Mouse (Mus musculus) heart, postnatal 0 days (tissue): Measurements from ENCODE around the gene Dnal4. TPM values are rescaled to one million over a fixed set of nuclear protein-coding genes. Genes with fewer than 3 reads are reported as not detected.

Source experiments
- ATAC-seq: fragments of 200-750 bp; cut with Nextera tagmentation; 2 replicates; pipeline ENCODE4 v1.8.0; 2017; ENCODE audit warnings: low read depth, moderate number of reproducible peaks, moderate library complexity; ENCODE audit not compliant: insufficient read depth
- DNase-seq: peaks from one replicate; pipeline ENCODE4 v3.0.0-alpha.2; 2016; ENCODE audit warnings: low spot score
- H3K27ac ChIP-seq: fragments of 300-500 bp; sonication (generic); 2 replicates; pipeline ENCODE4 v1.5.1; 2014; ENCODE audit warnings: low read depth, mild to moderate bottlenecking
- H3K27me3 ChIP-seq: fragments of 300-500 bp; sonication (generic); 2 replicates; pipeline ENCODE4 v1.6.1; 2014; ENCODE audit warnings: low read length, mixed read lengths; ENCODE audit not compliant: control insufficient read depth, insufficient read depth
- H3K36me3 ChIP-seq: fragments of 300-500 bp; sonication (generic); replicated peaks from 2 replicates; pipeline ENCODE4 v1.6.1; 2014; ENCODE audit warnings: low read length, mixed read lengths; ENCODE audit not compliant: control insufficient read depth, insufficient read depth
- H3K4me1 ChIP-seq: fragments of 300-500 bp; sonication (generic); 2 replicates; pipeline ENCODE4 v1.6.1; 2014; ENCODE audit warnings: antibody characterized with exemption; ENCODE audit not compliant: control insufficient read depth, insufficient read depth
- H3K4me2 ChIP-seq: fragments of 300-500 bp; sonication (generic); 2 replicates; pipeline ENCODE4 v1.6.1; 2014; ENCODE audit warnings: low read depth, mild to moderate bottlenecking, low read length, moderate library complexity
- H3K4me3 ChIP-seq: fragments of 300-500 bp; sonication (generic); 2 replicates; pipeline ENCODE4 v1.5.1; 2014; ENCODE audit warnings: low read depth, low read length
- H3K9ac ChIP-seq: fragments of 300-500 bp; sonication (generic); replicated peaks from 2 replicates; pipeline ENCODE4 v1.6.1; 2014; ENCODE audit warnings: low read depth, low read length, mixed read lengths
- H3K9me3 ChIP-seq: fragments of 300-500 bp; sonication (generic); replicated peaks from 2 replicates; pipeline ENCODE4 v1.6.1; 2016; ENCODE audit warnings: low read length; ENCODE audit not compliant: control insufficient read depth
- CTCF ChIP-seq: IDR thresholded peaks from 2 replicates; pipeline ENCODE4 v1.5.1; 2016; ENCODE audit warnings: antibody characterized with exemption, control low read depth, low read depth
- EP300 ChIP-seq: IDR thresholded peaks from 2 replicates; pipeline ENCODE4 v1.6.1; 2016; ENCODE audit warnings: antibody characterized with exemption, low read depth
- WGBS: fragments of 180-500 bp; shearing (Covaris S2); extraction: QIAGEN DNeasy Blood & Tissue Kit; methylation state at CpG from one replicate; pipeline ENCODE4 v1.1.7; 2014; 5-methylcytosine and 5-hydroxymethylcytosine counted together
- polyA plus RNA-seq: library from polyadenylated mRNA; unstranded; fragments of >200 nt; fragmentation: Nextera tagmentation; extraction: Ambion mirVana; gene quantifications from 2 replicates; pipeline ENCODE4 v1.2.1, GENCODE M21; 2015
- total RNA-seq: library from RNA; depleted of rRNA; stranded (reverse); fragments of >200 nt; gene quantifications from 2 replicates; pipeline ENCODE4 v1.2.3, GENCODE M21; 2014; ENCODE audit warnings: low replicate concordance

Dnal4 gene
- total and polyA plus RNA-seq, 2 experiments from 2014 or later, result 35.5 TPM

DNA sequence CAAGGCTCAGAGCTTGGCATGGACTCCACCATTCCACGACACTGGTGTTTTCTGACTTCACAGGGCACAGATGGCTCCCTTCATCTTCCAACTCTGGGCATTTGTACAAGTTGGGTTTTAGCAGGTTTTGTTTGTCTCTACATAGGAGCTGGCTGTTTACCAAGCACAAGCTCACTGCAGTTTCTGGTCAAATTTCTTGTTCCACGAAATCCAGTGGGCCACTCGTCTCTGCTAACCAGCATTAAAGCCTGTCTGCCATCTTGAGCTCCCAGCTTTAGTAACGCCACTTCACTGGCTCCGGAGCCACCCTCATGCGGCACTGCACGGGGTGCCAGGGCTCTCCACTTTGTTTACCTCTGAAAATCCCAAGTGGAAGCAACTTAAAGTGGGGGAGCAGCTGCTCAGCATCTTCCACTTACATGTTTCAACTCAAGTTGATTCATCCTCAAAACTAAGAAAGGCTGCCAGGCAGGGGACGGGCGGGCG, 11.0 kb downstream of the Dnal4 start:
- peaks cover 66% of the 10 kb centered on the region for H3K4me1 ChIP-seq
- no peaks in the 10 kb centered on the region for H3K27me3 ChIP-seq
- no peak overlapping the region for H3K4me2 ChIP-seq
- H3K4me3 ChIP-seq, result no peak overlapping the region
- DNase-seq (no peak), ATAC-seq (no peak)
- WGBS, result 89% methylated on average over 10 of the region's 10 CpGs
- no peak overlapping the region for H3K27ac ChIP-seq
- H3K36me3 ChIP-seq, result peaks cover 29% of the 10 kb centered on the region
- H3K9me3 ChIP-seq, result no peaks in the 10 kb centered on the region
- no peak overlapping the region for H3K9ac ChIP-seq
- TF ChIP-seq EP300, result no peak
- TF ChIP-seq CTCF, result no peak

DNA sequence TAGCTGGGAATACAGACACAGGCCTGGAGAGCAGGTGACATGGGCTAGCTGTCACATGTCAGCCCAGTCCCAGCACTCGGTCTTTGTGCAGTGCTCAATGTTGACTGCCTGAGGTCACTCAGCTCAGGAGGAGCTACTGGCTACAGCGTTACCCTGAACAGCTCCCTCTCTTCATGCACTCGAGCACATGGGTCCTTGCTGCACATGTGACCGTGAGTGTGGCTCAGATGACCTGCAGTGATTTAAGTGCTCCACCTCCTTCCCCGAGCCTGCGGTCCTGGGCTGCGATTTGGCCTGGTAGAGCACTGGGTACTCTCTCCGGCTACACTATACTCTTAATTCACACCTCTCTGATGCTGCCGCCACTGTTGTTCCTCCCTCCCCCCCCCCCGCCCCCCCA, 11.5 kb downstream of the Dnal4 start:
- no peak for DNase-seq
- Histone ChIP-seq H3K4me1 (peaks cover 63% of the 10 kb centered on the region), H3K4me3 (no peak overlapping the region), H3K9ac (no peak overlapping the region), H3K27ac (no peak overlapping the region), H3K9me3 (no peaks in the 10 kb centered on the region), H3K36me3 (peaks cover 33% of the 10 kb centered on the region), H3K4me2 (no peak overlapping the region), H3K27me3 (no peaks in the 10 kb centered on the region)
- ATAC-seq, result no peak
- 49% methylated on average over 9 of the region's 10 CpGs for WGBS
- TF ChIP-seq EP300, result no peak
- TF ChIP-seq CTCF, result no peak

DNA sequence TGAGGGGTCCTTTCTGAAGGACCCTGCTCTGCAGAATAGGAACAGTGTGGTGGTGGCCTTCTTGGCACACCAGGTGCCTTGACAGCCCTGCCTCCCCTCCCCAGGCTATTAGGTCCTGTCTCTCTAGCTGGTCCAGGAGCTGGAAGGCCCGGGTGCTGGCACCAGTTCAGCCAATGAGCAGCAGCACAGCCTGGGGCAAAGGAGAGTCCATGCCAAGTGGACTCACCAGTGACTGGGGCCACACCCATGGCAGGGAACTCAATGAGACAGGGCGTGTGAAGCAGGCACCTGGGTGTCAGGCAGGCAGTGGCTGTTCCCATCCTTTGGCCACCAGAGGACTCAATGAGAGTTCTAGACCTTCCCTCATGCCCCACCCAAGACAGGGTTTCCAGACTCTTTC, 12.3 kb downstream of the Dnal4 start:
- peaks cover 33% of the 10 kb centered on the region for H3K36me3 ChIP-seq
- TF ChIP-seq CTCF, result no peak
- no peak for TF ChIP-seq EP300
- H3K4me3 ChIP-seq, result no peak overlapping the region
- no peak for DNase-seq
- WGBS, result 68% methylated on average over 2 of the region's 2 CpGs
- ATAC-seq, result no peak
- H3K27me3 ChIP-seq, result no peaks in the 10 kb centered on the region
- H3K9me3 ChIP-seq, result no peaks in the 10 kb centered on the region
- no peak overlapping the region for H3K4me2 ChIP-seq
- H3K9ac ChIP-seq, result no peak overlapping the region
- peaks cover 55% of the 10 kb centered on the region for H3K4me1 ChIP-seq
- H3K27ac ChIP-seq, result no peak overlapping the region

DNA sequence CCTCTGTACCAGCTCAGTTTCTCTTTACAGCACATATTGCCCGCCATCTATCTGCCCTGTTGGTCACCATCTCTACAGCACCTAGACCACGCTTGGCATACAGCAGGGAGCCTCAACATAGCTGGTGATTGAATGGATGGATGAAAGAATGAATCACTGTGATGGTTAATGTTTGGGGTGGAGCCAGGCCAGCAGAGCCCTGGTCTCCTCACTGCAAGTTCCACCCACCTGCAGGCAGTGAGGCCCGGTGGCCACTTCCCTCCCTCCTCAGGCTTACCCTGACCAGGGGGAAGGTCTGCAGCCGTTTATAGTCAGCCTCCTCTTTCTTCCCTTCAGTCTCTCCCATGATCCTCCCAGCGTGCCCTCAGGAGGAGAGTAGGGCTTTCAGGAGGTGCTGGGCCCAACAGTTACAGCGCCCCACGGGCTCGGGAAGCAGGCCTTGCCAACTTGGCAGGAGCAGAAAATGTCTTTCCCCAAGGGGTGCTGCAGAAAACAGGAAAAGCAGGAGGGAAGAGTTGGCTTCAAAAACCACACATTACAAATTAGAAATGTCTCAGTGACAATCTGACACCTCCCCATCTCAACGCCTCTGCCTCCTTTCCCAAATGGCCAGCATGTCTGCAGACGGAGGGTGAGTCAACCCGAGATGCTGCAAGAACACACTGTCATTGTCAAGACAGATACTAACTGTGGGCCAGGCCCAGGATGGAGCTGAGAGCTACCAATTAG, 12.9 kb downstream of the Dnal4 start:
- TF ChIP-seq EP300 (no peak), CTCF (no peak)
- ATAC-seq (no peak), DNase-seq (no peak)
- peaks cover 48% of the 10 kb centered on the region for H3K4me1 ChIP-seq
- H3K4me2 ChIP-seq, result no peak overlapping the region
- no peak overlapping the region for H3K27ac ChIP-seq
- H3K9me3 ChIP-seq, result no peaks in the 10 kb centered on the region
- H3K27me3 ChIP-seq, result no peaks in the 10 kb centered on the region
- no peak overlapping the region for H3K4me3 ChIP-seq
- 72% methylated on average over 11 of the region's 11 CpGs for WGBS
- no peak overlapping the region for H3K9ac ChIP-seq
- peaks cover 33% of the 10 kb centered on the region for H3K36me3 ChIP-seq

DNA sequence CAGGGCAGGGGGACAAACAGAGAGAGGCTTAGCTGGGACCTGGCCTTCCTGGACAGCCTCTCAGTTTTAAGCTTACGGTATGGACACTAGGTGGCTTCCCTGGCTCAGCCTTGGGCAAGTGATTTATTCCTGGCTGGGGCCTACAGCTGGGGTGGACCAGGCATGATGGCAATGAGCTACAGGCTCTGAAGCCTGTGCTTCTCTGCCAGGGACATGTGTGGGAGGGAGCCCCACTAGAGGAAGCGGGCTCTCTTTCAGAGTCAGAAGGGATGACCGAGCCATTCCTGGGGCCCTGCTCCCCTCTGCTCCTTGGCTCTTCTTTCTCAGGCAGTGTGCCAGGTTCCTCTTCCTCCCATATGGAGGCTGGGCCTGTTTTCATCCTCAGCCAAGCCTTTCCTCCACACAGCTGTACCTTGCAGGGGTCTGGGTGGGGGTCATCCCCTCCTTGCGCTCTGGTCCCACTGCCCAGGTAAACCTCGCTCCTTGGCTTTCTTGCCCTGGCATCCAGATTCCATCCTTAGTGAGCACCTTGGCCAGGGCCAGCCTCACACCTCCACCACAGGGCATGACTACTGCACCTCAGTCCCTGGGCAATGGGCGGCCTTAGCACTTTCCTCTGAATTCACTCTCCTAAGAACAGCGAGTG, 13.9 kb downstream of the Dnal4 start:
- Histone ChIP-seq H3K9ac (no peak overlapping the region), H3K36me3 (peaks cover 33% of the 10 kb centered on the region), H3K4me1 (peaks cover 39% of the 10 kb centered on the region), H3K9me3 (no peaks in the 10 kb centered on the region), H3K4me2 (no peak overlapping the region), H3K4me3 (no peak overlapping the region), H3K27me3 (no peaks in the 10 kb centered on the region), H3K27ac (no peak overlapping the region)
- ATAC-seq (no peak), DNase-seq (no peak)
- WGBS, result 80% methylated on average over 7 of the region's 7 CpGs
- TF ChIP-seq CTCF, result no peak
- no peak for TF ChIP-seq EP300
